Mouse (Mus musculus) megakaryocyte, embryonic 14.5 days (primary cell): ENCODE measurements around the gene Tdpoz4. TPM values are rescaled to one million over a fixed set of nuclear protein-coding genes. Genes with fewer than 3 reads are reported as not detected.
"Not testable (repeated sequence)": the region's sequence is repeated elsewhere in the genome, so short reads cannot be mapped to it uniquely, and the experiment has no call there.

Source experiments
- H3K27me3 ChIP-seq: replicated peaks from 2 replicates; pipeline ENCODE3; 2012; ENCODE audit warnings: inconsistent platforms
- H3K36me3 ChIP-seq: replicated peaks from 2 replicates; pipeline ENCODE3; 2012; ENCODE audit warnings: low read length, inconsistent platforms, mixed read lengths
- H3K4me1 ChIP-seq: 2 replicates; pipeline ENCODE4 v1.6.1; 2012; ENCODE audit warnings: inconsistent platforms
- H3K4me3 ChIP-seq: replicated peaks from 2 replicates; pipeline ENCODE3; 2012; ENCODE audit warnings: moderate library complexity, mild to moderate bottlenecking, inconsistent platforms
- H3K9me3 ChIP-seq: 2 replicates; pipeline ENCODE4 v1.6.1; 2012; ENCODE audit warnings: inconsistent platforms
- polyA plus RNA-seq: library from polyadenylated mRNA; stranded (reverse); fragments of >175 nt; gene quantifications from 2 replicates; pipeline ENCODE4 v1.2.3, GENCODE M21; 2012; ENCODE audit warnings: low replicate concordance; ENCODE audit not compliant: insufficient read depth

The Tdpoz4 gene
- polyA plus RNA-seq, result not detected in 2 replicates

DNA sequence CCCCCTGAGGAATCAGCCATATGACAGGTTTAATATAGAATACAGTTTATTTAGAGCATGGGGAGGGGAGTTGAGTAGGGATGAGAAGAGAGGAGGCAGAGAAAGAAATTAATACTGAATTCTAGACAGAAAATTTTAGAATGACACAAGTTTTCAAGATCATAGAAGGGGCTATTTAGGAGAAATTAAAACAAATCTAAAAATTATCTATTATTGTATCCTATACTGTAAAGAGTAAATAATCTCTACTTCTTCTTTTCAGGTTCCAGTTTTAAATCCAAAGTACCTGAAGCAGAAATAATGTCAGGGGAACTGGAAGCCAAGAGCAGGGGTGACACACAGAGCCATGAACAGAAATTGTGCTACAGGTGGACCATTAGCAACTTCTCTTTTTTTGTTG lies at the start of gene Tdpoz4:
Tdpoz4 (plus strand) TSS at position 301 of the 400 bp plus-strand sequence.
- not testable (repeated sequence) for H3K4me3 ChIP-seq, H3K4me1 ChIP-seq, H3K36me3 ChIP-seq, H3K27me3 ChIP-seq
- peaks cover 25% of the 10 kb centered on the region for H3K9me3 ChIP-seq

DNA sequence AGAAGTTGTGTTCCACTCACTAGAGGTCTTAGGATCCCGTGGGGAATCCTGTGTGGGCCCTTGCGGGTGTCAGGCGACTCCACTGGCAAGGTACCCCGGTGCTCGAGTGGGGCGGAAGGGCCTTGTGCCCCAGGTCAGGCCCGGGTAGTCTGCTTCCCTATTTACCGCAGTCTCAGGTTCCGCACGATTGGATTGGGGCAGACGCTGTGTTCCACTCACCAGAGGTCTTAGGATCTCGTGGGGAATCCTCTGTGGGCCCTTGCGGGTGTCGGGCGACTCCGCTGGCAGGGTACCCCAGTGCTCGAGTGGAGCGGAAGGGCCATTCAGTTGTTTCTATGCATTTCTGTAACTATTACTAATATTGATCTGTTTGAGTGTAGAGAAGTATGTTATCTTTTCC lies 42.2 kb upstream of the Tdpoz4 start:
- not testable (repeated sequence) for H3K27me3 ChIP-seq, H3K4me1 ChIP-seq, H3K9me3 ChIP-seq, H3K4me3 ChIP-seq, H3K36me3 ChIP-seq

DNA sequence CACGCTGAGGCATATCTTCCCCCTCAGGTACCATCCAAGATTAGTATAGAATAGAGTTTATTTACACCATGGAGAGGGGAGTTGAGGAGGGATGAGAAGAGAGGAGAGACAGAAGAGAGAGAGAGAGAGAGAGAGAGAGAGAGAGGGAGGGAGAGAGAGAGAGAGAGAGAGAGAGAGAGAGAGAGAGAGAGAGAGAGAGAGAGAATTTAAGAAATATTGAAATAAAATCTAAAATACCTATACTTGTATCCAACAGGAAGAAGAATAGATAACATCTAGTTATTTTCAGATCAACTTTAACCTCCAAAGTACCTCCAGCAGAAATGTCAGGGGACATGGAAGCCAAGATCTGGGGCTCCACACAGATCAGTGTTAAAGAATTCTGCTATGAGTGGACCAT lies 23.5 kb upstream of the Tdpoz4 start, which contains the start of gene Gm5773:
Gm5773 (plus strand) TSS at position 301 of the 400 bp plus-strand sequence.
- not testable (repeated sequence) for H3K4me3 ChIP-seq, H3K36me3 ChIP-seq, H3K27me3 ChIP-seq, H3K4me1 ChIP-seq
- H3K9me3 ChIP-seq, result peaks cover 19% of the 10 kb centered on the region

DNA sequence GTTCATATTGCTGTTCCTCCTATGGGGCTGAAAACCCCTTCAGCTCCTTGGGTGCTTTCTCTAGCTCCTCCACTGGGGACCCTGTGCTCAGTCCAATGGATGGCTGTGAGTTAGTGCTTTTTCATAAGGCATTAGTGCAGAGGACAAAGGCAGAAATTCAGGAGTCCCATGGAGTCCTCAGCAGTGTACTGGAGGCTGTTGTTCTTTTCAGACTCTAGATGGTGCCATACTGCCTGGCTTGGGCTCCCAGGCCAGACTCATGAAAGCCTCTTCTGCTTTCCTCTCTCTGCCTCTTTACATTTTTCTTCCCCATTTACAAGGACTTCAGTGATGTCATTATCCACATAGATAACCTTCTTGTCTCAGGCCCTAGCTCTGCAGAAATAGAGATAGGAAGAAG lies 17.1 kb downstream of the Tdpoz4 start:
- H3K9me3 ChIP-seq, result peaks cover 28% of the 10 kb centered on the region
- not testable (repeated sequence) for H3K36me3 ChIP-seq, H3K27me3 ChIP-seq, H3K4me3 ChIP-seq, H3K4me1 ChIP-seq

DNA sequence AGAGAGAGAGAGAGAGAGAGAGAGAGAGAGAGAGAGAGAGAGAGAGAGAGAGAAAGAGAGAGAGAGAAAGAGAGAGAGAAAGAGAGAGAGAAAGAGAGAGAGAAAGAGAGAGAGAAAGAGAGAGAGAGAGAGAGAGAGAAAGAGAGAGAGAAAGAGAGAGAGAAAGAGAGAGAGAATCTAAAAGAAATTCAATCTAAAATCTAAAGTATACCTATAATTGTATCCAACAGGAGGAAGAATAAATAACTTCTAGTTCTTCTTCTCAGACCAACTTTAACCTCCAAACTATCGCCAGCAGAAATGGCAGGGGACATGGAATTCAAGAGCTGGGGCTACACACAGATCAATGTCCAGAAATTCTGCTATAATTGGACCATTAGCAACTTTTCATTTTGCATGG lies 29.5 kb downstream of the Tdpoz4 start, which contains the start of gene Tdpoz3:
Tdpoz3 (plus strand) TSS at position 301 of the 400 bp plus-strand sequence.
- H3K9me3 ChIP-seq, result peaks cover 27% of the 10 kb centered on the region
- H3K36me3 ChIP-seq, H3K4me3 ChIP-seq, H3K4me1 ChIP-seq, H3K27me3 ChIP-seq: not testable (repeated sequence)

Other genes with a start within 250 kb of the Tdpoz4 start
- 22.4 and 116 TPM in 2 replicates for gene S100a10, start 241.3 kb upstream of the Tdpoz4 start, polyA plus RNA-seq
- 2.1 TPM in 1 of 2 replicates, not detected in the other for gene Tdpoz2, start 143.7 kb upstream of the Tdpoz4 start, polyA plus RNA-seq
- gene Tdpoz1, start 120.1 kb upstream of the Tdpoz4 start, polyA plus RNA-seq, result not detected in 2 replicates
- not detected in 2 replicates for gene Gm37596, start 103.3 kb upstream of the Tdpoz4 start, polyA plus RNA-seq
- not detected in 2 replicates for gene Gm5773, start 23.4 kb upstream of the Tdpoz4 start, polyA plus RNA-seq
- gene Tdpoz3, start 29.6 kb downstream of the Tdpoz4 start, polyA plus RNA-seq, result not detected in 2 replicates
- not detected in 2 replicates for gene Gm9117, start 147.1 kb downstream of the Tdpoz4 start, polyA plus RNA-seq
- not detected in 2 replicates for gene Tdpoz5, start 164.9 kb downstream of the Tdpoz4 start, polyA plus RNA-seq